8 mouse cellular contexts compared by ENCODE assay signal in the genomic region with DNA sequence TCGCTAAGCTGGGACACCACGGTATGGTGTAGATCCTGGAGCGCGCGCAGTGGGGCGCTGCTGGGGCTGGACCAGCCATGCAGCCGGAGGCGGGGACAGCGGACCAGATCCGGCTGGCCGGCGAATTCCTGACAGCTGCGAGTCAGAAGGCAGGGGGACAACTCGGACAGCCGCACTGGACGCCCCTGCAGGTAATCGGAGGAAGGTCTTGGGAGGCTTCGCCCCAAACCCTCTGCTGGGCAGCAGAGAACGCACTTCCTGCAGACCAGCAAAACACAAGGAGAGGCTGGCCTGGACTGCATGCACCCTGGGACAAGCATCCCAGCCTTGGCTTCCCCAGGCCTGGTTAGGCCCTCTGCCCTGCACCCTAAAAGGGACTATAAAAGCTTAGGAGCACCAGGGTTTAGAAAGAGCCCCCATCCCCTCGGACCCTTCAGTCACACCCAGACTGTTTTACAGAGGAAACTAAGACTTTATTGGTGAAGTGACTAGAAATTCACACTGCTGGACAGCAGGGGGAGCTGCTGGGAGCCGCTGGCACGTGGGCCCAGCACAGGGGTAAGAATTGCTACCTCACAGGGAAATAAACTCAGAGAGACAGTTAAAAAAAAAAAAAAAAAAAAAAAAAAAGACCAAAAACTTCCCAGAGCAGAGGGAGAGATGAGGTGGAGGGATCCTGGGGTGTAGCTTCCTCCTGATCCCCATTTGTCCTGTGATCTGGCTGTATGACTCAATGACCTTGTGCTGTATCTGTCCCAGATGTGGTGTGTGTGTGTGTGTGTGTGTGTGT. TPM values are rescaled to one million over a fixed set of nuclear protein-coding genes. Genes with fewer than 3 reads are reported as not detected.
DNase-seq lines count a peak whose midpoint lies in the region; ATAC-seq lines count a peak whose summit lies in the region.

TSS of gene Cracr2a (plus strand) at position 108 of the 790 bp plus-strand sequence.

- H3K4me1 ChIP-seq in hindbrain, embryonic 11.5 days (replicated peaks; ENCODE audit: control insufficient read depth, insufficient read depth, low read length): no peaks in the 10 kb centered on the region

- H3K9me3 ChIP-seq in hindbrain, embryonic 11.5 days (ENCODE audit: control insufficient read depth, low read length): no peaks in the 10 kb centered on the region

- no peaks in the 10 kb centered on the region for H3K27me3 ChIP-seq in hindbrain, embryonic 11.5 days (ENCODE audit: control insufficient read depth, insufficient read depth, low read length)

- no peaks in the 10 kb centered on the region for H3K36me3 ChIP-seq in hindbrain, embryonic 11.5 days (ENCODE audit: control insufficient read depth, insufficient read depth, low read length)

- H3K9ac ChIP-seq in hindbrain, embryonic 11.5 days (ENCODE audit: low read depth, low read length): peak within 1 kb of the TSS; percentile 52

- peak within 1 kb of the TSS; percentile 52 for H3K4me2 ChIP-seq in hindbrain, embryonic 11.5 days (replicated peaks; ENCODE audit: low read depth, low read length)

- WGBS in hindbrain, embryonic 11.5 days: under 1% methylated on average over 22 of the region's 22 CpGs

- ATAC-seq in hindbrain, embryonic 11.5 days (ENCODE audit: low FRiP score): peak; percentile 92

- peak; percentile 79 for DNase-seq in R1 (ENCODE audit: low read depth, low spot score)
- peak; percentile 77 to 82 for DNase-seq in cerebellum, postnatal 14 days
- DNase-seq in frontal cortex, postnatal 10 days (ENCODE audit: low spot score in 2 of 2): peak; percentile 63 to 67
- peak; percentile 85 for DNase-seq in hindbrain, embryonic 11.5 days (ENCODE audit: low spot score)
- peak; percentile 73 to 74 for DNase-seq in layer of hippocampus, postnatal 14 days (ENCODE audit: low spot score in 2 of 2)
- DNase-seq in lung, postnatal 10 days: peak; percentile 95
- DNase-seq in ovary, postnatal 14 days (ENCODE audit: low spot score): peak; percentile 65
- peak; percentile 93 for DNase-seq in thymus, postnatal 14 days

- H3K4me3 ChIP-seq in hindbrain, embryonic 11.5 days (ENCODE audit: low read depth, low read length): peak within 1 kb of the TSS; percentile 36

- no peak within 1 kb of the TSS for H3K27ac ChIP-seq in hindbrain, embryonic 11.5 days (ENCODE audit: low read depth, low read length)

RNA-seq across cellular contexts. Expression of gene Cracr2a, which starts in this region (rescaled TPM):
- 0.83 and 1.2 TPM in 2 replicates for polyA plus RNA-seq in hindbrain, embryonic 11.5 days (2014; fragmentation: Nextera tagmentation; extraction: Ambion mirVana)
- total RNA-seq in layer of hippocampus, postnatal 14 days (2021): 1 to 10 TPM; 1.3 to 1.6 TPM
